Mouse (Mus musculus): Measurements from ENCODE around the gene Sec16b.

- peak; percentile 69 for TF ChIP-seq CTCF (conservative IDR thresholded peaks at IDR 0.05; ENCODE audit: low read length)
- no peak for TF ChIP-seq NANOG (IDR thresholded peaks at IDR 0.05; ENCODE audit: borderline replicate concordance, low read length)
Measured at GRCm38 (mm10) chr1:157558145-157558544, 51.6 kb downstream of the Sec16b start.

All from E14TG2a.4 (cell line).